Mouse (Mus musculus) thymus, postnatal 25 days (tissue): ENCODE data around the gene Scmh1.

ENCODE experiments used
- DNase-seq: peaks from one replicate; pipeline ENCODE4 v3.0.0; 2022

Scmh1 gene

DNA sequence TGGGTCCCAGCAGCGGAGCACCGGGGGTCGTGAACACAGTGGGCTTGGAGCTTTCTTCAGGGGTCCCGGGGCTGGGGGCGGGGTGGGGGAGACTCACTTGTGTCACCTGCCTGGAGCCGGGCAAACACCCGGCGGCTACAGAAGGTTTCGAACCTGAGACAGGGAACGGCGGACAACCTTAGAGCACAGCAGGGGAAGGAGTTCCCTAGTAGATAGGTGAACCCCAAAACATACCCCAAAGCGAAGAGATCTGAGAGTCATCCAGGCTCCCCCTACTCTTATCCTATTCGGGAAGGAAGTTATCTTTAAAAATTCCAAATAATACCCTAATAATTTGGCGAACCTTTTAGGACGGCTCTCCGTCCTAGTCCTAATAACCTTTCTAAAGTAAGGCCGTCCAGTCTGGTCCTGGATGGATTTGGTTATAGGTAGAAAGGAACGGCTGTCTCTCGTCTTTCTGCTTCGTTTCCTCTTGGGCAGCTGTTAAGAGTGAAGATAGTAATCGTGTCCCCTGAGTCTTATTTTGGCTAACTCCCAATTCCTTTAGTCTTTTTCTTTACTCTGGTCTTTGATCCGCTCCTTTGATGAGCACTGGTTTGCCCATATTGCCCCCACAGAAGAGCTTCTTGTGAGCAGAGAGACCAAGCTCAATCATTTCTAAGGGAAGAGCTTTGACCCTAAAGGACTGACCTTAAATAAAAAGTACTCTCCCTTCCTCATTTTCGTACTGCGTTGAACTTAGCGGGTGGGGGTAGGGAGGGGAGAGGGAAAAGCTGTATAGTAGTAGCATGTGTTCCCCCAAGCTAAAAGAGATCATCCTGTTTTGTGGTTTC, 941 bp downstream of the Scmh1 start:
- DNase-seq, result peak; percentile 2

DNA sequence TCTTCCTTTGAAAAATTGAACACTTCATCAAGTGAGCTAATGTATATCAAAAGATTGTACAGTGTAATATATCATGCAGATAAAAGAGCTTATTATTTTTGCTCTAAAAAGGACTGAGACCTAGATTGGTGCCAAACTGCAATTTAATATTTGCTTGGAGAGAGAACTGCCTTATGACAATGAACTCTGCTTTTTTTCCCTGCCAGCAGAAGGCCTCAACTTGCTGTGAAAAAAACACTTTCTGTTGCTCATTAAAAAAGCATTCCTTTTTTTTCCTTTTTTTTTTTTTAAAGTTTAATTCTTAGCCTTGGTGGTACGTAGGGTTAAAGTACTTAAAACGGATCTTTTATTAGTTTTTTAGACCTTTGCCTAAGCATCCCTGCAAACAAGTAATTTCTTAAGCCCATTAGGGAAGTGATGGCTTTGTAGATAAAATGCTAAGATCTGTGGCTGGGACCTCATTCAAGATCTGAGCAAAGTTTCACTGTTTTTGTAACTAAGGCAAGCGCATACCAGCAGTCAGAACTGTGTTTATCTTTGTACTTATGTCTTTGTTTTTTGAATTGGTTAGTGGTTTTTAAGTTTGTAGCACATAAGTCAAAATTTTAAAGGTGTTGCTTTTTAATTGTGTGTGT, 1.7 kb downstream of the Scmh1 start:
- no peak for DNase-seq

DNA sequence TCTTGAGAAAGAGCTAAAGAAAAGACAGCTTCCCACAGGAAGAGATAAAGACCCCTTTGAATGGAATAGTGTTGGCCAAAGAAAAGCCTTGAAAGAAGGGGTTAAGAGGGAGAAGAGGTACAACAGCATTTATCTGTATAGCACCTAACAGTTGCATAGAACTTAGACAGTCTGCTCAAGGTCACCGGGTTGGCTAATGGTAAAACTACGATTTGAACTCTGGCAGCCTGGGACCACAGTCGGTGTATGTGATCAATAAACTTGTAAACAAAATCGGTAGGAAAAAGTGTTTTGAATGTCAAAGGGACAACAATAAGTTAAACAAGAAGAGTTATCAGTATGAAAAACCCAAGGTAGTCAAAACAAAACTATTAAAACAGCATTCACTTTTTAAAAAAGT, 13.0 kb downstream of the Scmh1 start:
- no peak for DNase-seq

DNA sequence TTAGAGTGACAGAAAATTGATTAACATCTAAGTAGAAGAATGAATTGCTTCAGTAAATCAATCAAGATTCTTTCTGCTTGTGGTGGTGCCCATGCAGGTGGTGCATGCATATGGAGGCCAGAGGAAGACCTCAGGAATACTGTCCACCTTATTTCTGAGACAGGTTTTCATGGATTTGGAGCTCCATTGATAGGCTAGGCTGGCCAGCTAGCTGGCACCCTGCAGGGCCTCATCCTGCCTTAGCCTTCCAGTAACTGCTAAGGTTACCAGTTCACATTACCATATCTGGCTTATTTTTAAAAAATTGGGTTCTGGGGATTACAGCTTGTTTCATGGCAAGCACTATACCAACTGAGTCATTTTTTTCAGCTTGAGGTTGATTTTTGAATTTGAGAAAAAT, 15.1 kb downstream of the Scmh1 start:
- DNase-seq, result no peak

DNA sequence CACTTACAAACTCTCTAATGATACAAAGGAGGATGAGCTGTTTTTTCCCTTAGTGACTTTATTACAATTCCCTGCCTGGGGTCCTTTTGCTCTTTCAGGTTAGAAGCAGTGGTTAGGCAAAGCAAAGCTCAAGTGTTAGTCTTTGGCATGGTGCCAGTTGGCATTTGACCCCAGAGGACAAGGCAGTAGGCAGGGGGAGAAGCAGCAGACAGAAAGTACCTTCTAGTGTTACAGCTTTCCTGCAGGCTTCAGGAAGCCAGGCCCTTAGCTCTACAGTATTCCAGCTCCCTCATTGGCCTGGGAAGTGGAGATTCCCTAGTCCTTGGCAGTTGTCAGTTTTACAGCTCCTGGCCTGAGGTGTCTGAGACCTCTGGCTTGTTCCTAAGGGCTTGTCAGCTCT, 15.6 kb downstream of the Scmh1 start:
- no peak for DNase-seq

DNA sequence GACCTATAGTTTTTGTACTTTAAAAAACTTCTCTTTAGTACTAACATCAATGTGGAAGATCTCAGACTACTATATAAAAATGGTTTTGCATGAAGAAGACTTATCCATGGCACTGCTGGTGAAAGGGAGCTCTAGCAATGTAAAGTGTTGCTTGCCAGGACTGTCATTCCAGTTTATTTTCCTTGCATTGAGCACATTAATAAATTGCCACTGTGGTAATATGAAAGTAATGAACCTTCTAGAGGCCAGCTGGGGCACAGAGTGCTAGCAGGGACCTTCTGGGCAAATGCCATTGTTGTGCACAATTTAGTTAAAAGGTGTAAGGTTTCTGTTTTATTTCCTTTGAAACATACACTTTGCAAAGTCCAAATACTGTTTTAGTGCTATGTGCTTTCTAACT, 25.5 kb downstream of the Scmh1 start:
- DNase-seq, result no peak

DNA sequence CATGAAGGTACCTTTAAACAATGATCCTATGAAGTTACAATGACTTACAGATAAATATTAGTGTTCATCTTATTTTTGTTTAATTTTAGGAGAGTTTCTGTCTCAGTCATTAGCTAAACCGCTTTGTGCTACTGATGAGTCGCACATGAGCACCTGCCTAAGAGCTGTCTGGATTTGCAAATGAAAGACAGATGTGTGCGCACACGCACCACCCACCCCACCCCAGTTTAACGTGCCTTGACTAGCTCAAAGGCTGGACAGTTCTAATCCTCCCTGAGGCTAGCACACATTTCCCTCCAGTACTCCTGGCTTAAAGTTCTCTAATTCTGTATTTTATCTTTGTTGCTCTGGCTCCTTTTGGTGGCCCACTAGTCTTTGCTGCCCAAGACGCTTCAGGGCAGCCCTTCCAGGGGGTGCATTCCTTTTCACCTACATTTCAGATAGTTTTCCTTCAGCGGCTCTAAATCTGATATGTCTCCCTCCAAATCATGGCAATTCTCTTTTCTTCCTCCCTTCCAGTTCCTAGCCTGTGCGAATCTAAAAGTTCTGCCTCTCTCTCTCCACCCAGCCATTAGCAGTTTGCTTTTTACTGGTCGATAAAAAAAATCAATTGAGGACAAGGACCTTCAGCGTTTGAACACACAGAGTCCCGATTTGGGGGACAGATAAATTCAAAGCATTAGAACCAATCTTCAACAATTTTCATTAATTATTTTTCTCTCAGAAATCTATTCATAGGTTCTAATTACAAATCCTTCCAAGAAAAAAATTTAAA, 27.7 kb downstream of the Scmh1 start:
- DNase-seq, result no peak

DNA sequence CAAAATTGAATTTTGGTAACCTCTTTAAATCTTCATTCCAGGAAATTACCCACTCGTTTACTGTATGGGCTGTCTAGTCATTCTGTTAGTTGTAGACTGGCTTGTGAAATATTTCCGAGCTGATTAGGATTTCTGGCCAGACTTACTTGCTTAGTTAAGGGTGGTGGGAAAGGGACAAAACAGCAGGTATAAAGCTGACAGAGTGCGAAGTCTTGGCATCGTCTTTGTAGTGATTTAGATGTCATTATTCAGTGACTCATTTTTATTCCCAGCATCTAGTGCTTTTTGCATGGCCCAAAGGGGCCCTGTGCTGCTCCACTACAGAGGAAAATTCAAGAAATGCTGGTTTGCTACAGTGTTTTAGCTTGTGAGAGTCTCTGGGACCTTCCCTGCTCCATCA, 56.7 kb downstream of the Scmh1 start:
- no peak for DNase-seq

DNA sequence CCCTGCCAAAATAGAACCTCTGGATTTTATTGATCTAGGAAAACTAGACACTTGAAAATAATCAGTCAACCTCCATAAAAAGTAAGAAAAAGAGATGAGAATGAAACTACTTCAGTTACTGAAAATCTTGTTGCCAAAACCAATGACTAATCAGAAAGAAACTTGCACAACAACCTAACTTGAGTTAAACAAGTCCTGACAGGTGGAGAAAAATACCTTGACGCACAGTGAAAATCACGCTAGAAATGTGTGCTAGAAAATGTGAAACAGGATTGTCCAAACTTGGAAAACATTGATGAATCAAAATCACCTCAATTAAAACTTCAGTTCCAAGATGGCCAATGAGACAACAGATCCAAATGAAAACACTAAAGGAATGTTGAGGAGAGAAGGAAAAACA, 67.9 kb downstream of the Scmh1 start:
- DNase-seq, result no peak

DNA sequence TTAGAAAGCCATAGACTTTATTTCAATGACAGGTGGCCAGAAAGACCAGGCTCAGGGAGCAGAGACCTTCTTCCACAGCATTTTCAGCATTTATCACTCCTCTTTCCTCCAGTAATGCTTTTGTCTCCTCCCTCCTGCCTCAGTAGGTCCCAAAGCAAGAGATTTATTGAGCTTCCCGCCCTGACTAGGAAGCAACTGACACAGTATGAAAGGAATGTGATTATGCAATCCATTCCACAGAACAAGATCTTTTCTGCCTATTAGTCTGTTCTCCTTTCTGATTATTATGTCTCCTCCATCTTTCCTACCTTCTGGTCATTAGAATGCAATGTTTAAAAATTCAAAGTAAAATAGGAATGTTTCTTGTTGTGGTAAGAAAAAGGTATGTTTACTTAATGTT, 82.6 kb downstream of the Scmh1 start:
- DNase-seq, result no peak

DNA sequence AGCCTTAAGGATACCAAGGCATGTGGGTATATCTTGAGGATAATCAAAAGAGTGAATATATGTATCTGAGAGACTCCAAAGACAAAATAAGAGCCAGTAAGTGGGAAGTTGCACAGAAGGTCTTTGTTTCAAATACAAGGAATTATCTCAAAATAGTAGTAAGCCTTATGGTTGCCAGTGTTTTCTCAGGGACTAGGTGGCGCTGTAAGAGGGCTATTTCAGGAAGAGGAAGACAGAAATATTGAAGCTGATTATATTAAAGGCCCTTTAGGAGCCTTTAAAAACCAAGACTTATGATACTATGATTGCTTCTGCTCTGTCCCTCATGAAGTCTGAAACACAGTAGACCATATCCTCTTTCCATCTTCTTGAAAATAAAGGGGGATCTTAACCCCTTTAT, 101.9 kb downstream of the Scmh1 start:
- DNase-seq, result no peak

DNA sequence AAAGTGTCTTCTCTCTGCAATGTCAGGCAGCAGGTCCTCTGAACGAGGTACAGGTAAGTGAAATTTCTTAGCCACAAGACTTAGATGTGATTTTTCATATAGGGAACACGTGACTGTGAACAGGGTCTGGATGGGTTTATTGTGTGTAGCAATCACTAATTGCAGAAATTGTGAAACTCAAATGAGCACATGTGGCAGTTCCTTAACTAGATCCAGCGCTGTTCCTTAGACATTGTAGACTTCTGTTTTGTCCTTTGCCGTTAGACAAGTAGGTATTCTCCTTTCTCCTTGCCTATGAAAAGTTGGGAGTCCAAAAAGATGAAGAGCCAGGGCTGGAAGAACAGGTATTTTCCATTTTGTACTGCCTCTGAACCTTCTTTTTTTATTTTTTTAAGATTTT, 106.1 kb downstream of the Scmh1 start:
- DNase-seq, result no peak

DNA sequence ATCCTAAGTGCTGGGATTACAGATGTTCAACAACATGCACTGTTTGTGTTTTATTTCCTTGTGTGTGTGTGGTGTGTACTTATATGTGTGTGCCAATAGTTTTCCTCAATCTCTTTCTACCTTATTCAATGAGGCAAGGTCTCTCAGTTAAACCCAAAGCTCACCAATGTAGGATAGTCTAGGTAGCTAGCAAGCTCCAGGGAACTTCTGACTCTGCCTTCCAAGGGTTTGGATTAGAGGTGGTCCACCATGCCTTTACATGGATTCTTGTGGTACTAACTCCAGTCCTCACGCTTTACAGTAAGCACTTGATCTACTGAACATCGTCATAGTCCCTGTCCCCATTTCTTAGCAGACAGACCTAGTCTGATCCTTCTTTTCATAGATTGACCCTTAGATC, 109.3 kb downstream of the Scmh1 start:
- DNase-seq, result no peak

DNA sequence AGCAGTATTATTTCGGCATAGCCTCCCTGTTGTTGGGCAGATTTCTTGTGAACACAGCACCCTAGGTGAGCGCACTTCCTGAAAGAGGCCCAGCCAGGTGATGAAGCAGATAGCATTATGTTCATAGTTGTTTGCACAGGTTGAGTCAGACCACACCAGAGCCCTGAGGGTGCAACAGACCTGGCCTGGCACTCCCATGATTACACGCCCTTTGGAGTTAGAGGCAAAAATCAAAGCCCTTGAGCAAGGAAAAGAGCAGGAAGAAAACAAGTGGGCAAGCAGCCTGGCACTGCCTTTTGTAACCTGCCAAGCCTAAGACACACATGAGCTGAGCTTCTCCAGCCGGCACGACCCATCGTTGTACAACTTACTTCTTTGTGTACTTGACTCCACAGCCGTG, 111.4 kb downstream of the Scmh1 start:
- DNase-seq, result no peak

DNA sequence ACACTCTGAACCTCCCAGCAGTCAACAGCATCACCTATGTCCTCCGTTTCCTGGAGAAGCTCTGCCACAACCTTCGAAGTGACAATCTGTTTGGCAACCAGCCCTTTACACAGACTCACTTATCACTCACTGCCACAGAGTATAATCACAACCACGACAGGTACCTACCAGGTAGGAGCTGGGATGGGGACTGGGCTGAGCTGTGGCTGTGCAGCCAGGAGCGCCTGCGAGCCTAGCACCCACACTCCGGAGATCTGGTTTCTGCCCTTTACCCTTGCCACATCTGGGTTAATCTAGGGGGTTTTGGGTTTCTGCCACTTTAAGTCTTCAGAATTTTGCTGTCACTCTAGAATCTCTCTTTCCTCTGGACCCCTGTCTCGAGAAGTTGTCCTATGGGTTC, 111.8 kb downstream of the Scmh1 start:
- DNase-seq, result no peak

DNA sequence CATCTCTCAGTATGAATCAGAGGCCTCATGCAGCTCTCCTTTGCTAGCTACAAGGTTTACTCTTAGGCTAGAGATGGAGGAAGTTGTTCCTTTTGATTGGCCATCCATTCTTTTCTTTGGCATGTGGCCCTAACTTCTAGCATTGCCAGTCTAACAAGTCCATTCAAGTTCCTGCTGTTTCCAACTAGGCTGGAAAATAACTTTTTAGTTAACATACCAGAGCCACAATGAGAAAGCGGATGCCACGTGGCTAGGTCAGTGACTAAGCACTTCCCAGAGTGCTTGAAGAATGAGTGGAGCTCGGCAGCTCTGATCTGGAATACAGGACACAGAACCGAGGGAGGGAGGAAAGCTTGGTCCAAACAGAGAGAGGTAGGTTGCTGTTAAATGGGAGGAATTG, 112.3 kb downstream of the Scmh1 start:
- no peak for DNase-seq

DNA sequence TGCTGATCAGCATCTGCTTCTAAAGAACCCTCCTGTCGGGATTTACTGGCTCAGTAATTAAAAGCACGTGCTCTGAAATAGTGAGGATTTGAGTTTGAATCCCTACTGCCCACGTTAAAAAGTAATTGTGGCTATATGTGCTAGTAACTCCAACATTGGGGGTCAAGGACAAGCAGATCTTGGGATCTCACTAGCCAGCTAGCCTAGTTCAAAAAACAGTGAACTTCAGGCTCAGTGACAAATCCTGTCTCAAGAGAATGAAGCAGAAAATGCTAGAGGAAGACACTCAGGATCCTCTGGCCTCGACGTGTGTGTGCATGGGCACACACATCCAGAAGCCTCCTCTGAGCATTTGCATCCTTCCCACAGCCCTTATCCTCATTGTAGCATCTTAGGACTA, 116.7 kb downstream of the Scmh1 start:
- no peak for DNase-seq

DNA sequence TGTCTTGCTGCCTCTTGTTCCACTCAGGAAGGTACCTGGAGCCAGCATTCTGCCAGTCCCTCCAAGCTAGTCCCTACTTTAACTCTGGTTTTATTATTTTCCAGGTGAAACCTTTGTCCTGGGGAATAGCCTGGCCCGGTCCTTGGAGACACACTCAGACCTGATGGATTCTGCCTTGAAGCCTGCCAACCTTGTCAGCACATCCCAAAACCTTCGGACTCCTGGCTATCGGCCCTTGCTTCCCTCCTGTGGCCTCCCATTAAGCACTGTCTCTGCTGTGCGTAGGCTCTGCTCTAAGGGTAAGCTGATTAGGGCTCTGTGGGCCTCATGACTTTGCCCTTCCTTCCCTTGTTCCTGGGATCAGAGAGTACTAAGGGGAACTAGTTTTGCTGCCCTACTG, 117.3 kb downstream of the Scmh1 start:
- no peak for DNase-seq

DNA sequence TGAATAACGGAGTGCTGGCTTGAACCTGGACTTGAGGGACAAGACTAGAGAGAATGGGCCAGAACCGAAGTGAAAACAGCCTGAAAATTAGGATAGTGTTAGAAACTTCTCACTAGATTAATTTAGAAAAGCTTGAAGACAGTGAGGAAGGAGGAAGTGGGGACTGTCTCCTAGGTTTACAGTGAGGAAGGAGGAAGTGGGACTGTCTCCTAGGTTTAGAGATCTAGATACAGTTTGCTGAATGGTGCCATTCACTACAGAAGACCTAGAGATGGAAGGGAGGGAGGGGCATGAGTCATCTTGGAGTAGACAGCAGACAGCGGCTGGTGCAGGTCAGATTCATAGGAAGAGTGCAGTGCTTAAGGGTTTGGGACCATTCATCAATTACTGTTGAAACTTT, 118.0 kb downstream of the Scmh1 start:
- DNase-seq, result no peak

DNA sequence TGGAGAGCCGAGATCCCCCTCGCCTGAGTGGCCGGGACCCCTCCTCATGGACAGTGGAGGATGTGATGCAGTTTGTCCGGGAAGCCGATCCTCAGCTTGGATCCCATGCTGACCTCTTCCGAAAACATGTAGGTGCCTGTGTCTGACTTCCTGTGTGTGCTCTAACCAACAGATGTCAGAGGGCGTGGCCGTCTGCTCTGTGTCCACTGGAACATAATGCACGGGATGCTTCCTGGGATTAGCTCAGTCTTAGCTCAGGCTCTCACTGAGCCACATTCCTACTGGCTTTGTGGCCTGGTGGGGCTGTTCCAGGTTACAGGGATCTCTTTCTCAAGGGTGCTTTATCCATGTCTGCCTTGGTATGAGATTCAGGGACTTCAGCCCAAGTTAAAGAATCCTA, 123.1 kb downstream of the Scmh1 start:
- no peak for DNase-seq

DNA sequence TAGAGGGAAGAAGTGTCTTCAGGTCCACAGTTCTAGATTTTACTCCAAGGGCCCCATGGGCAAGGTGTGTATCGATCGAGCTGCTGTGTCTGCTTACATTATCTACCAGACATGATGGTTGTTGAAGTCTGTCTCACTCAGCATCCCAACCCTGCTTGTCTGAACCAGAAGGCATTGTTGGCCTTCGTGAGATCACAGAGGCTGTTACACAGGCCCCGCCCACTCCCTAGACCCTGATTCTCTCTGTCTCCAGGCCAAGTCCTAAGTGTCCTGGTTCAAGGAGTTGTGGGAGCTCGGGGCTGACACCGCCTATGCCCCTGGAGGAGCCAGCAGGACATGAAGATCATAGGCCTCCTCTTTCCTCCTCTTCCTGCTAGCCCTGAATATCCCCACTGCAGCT, 126.9 kb downstream of the Scmh1 start, which contains the start of gene Slfnl1:
Slfnl1 (plus strand) TSS at position 246 of the 400 bp plus-strand sequence.
- no peak for DNase-seq

DNA sequence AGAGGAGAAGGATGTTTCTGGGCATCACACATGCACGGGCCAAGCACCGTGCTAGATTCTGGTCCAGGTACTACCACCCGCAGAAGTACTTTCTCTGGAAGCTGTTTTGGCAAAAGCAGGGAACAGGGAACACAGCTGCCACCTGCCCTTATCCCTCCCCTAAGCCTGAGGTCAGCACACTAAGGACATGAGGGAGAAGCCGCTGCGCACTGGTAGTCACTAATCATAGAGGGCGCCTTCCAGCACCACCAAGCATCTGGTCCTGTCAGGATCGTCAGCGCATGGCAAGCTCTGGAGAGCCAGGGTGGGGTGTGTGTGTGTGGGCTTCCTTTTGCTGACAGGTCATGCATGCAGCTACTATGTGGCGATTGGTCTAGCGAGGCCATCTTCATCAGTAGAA, 133.6 kb downstream of the Scmh1 start:
- DNase-seq, result no peak

DNA sequence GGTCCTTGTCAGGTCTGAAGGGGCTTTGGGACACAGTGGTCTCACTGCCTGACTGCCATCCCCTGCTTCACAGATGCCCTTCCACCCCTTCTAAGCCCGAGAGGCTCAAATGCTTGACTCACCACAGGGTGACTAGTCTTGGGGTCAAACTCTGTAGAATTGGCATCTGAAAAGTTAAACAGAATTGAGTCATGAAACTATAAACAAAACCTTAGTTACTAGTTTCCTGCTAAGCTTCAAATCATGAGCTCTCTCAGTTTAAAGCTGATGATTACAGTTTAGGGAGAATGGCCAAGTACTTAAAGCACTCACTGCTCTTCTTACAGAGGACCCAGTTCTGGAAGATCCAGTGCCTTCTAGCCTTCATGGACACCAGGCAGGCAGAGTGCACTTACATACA, 139.8 kb downstream of the Scmh1 start:
- DNase-seq, result no peak

DNA sequence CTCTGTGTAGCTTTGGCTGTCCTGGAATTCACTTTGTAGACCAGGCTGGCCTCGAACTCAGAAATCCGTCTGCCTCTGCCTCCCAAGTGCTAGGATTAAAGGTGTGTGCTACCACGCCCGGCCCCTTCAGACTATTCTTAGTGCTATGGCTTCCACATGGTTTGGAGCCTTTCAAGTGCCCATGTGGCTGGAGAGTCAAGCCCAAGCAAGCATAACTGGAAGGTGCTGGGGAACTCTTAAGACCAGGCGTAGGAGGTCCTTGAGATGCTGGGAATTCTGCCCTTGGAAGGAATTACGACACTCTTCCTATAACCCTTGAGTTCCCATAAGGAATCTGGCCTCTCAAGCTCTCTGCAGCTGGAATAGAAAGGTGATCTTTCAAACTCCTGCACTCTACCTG, 151.5 kb downstream of the Scmh1 start:
- DNase-seq, result no peak
